Comparison of ENCODE assay signal across 8 mouse cellular contexts in the genomic region with DNA sequence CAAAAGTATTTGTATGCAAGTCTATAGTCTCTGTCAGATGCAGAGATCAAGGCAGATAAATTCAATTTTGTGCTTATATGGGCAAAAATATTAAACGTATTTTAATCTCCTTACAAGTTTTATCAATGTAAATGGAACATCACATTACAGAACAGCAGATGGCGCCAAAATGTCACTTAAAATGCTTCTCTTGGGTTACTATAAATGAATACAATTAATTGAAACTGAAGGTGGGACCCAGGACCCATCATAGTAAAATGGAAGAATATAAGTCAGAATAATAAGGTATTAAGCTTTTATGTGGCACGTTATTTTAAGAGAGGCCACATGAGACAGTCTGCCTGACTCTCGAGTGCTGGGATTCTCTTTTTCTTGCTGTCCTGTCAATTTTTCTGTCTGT. TPM values are rescaled to one million over a fixed set of nuclear protein-coding genes. Genes with fewer than 3 reads are reported as not detected.
DNase-seq lines count a peak whose midpoint lies in the region; ATAC-seq and TF ChIP-seq lines count a peak whose summit lies in the region.

No protein-coding gene starts in this region.

- no peak overlapping the region for H3K27ac ChIP-seq in forebrain, embryonic 13.5 days
- H3K27ac ChIP-seq in forebrain, embryonic 15.5 days (replicated peaks), result no peak overlapping the region
- H3K27ac ChIP-seq in midbrain, embryonic 14.5 days (replicated peaks; ENCODE audit: low read depth, low read length), result no peak overlapping the region
- H3K27ac ChIP-seq in midbrain, embryonic 10.5 days (replicated peaks), result no peak overlapping the region

- no peaks in the 10 kb centered on the region for H3K27me3 ChIP-seq in forebrain, embryonic 13.5 days
- no peaks in the 10 kb centered on the region for H3K27me3 ChIP-seq in forebrain, embryonic 15.5 days
- no peaks in the 10 kb centered on the region for H3K27me3 ChIP-seq in midbrain, embryonic 14.5 days (ENCODE audit: control insufficient read depth, insufficient read depth, low read length)
- H3K27me3 ChIP-seq in midbrain, embryonic 10.5 days (ENCODE audit: low read depth, poor library complexity, severe bottlenecking), result no peaks in the 10 kb centered on the region

- TF ChIP-seq CTCF in lung, adult 2 months (IDR thresholded peaks at IDR 0.05; ENCODE audit: insufficient read depth, low read length), result peak; percentile 33; the same call in 1 of the 2 replicates

- no peaks in the 10 kb centered on the region for H3K36me3 ChIP-seq in forebrain, embryonic 13.5 days (ENCODE audit: poor library complexity, severe bottlenecking)
- H3K36me3 ChIP-seq in forebrain, embryonic 15.5 days, result no peaks in the 10 kb centered on the region
- H3K36me3 ChIP-seq in midbrain, embryonic 14.5 days (ENCODE audit: control insufficient read depth, insufficient read depth, low read length), result no peaks in the 10 kb centered on the region
- no peaks in the 10 kb centered on the region for H3K36me3 ChIP-seq in midbrain, embryonic 10.5 days

- no peak overlapping the region for H3K4me3 ChIP-seq in forebrain, embryonic 13.5 days
- H3K4me3 ChIP-seq in forebrain, embryonic 15.5 days, result no peak overlapping the region
- H3K4me3 ChIP-seq in midbrain, embryonic 14.5 days (replicated peaks; ENCODE audit: low read depth, low read length), result no peak overlapping the region
- H3K4me3 ChIP-seq in midbrain, embryonic 10.5 days, result no peak overlapping the region
- H3K4me3 ChIP-seq in lung, adult 2 months (replicated peaks; ENCODE audit: extremely low read depth, low read depth, low read length), result no peak overlapping the region

- 0 out of 2 replicates have a peak, but pooled peaks cover 11% of the 10 kb centered on the region for H3K4me1 ChIP-seq in forebrain, embryonic 13.5 days
- peaks cover 13% of the 10 kb centered on the region for H3K4me1 ChIP-seq in forebrain, embryonic 15.5 days
- no peaks in the 10 kb centered on the region for H3K4me1 ChIP-seq in midbrain, embryonic 14.5 days (ENCODE audit: control insufficient read depth, insufficient read depth, low read length)
- peaks cover 4% of the 10 kb centered on the region; the same call in 1 of the 2 replicates for H3K4me1 ChIP-seq in midbrain, embryonic 10.5 days
- H3K4me1 ChIP-seq in lung, adult 2 months (ENCODE audit: control insufficient read depth, insufficient read depth, low read length), result peaks cover 3% of the 10 kb centered on the region

- H3K9ac ChIP-seq in forebrain, embryonic 13.5 days, result no peak overlapping the region
- H3K9ac ChIP-seq in forebrain, embryonic 15.5 days (replicated peaks), result no peak overlapping the region
- no peak overlapping the region for H3K9ac ChIP-seq in midbrain, embryonic 14.5 days (replicated peaks; ENCODE audit: low read length)

- DNase-seq in midbrain, embryonic 14.5 days, result peak; percentile 90
- no peak for DNase-seq in midbrain, embryonic 10.5 days (ENCODE audit: low spot score)
- DNase-seq in adrenal gland, postnatal 10 days, result peak; percentile 60
- peak; percentile 19 for DNase-seq in gastrocnemius, postnatal 14 days
- no peak for DNase-seq in lung, adult 2 months
- peak; percentile 77 for DNase-seq in thymus, postnatal 0 days (ENCODE audit: low spot score)

- peak; percentile 39; the same call in 1 of the 2 replicates for ATAC-seq in forebrain, embryonic 13.5 days
- ATAC-seq in forebrain, embryonic 15.5 days (replicated peaks), result no peak; the same call in 1 of the 2 replicates
- ATAC-seq in midbrain, embryonic 14.5 days (ENCODE audit: low FRiP score, low TSS enrichment), result no peak

- intact Hi-C loops in gastrocnemius, postnatal 14 days (cut with DNase I; ENCODE audit: low total_unique reads), result no loop called here

- no peak for TF ChIP-seq POLR2A in lung, adult 2 months (IDR thresholded peaks at IDR 0.05; ENCODE audit: borderline replicate concordance, extremely low read depth, low read depth, low read length)

- WGBS in forebrain, embryonic 13.5 days, result 44% methylated on average over 4 of the region's 4 CpGs
- WGBS in forebrain, embryonic 15.5 days, result 39% methylated on average over 4 of the region's 4 CpGs
- WGBS in midbrain, embryonic 14.5 days, result 34% methylated on average over 4 of the region's 4 CpGs
- 60% methylated on average over 4 of the region's 4 CpGs for WGBS in midbrain, embryonic 10.5 days
- 26% methylated on average over 4 of the region's 4 CpGs for WGBS in lung, adult 2 months

- H3K4me2 ChIP-seq in forebrain, embryonic 13.5 days, result no peak overlapping the region
- H3K4me2 ChIP-seq in forebrain, embryonic 15.5 days (replicated peaks), result no peak overlapping the region
- H3K4me2 ChIP-seq in midbrain, embryonic 14.5 days (ENCODE audit: low read length), result no peak overlapping the region

- H3K9me3 ChIP-seq in forebrain, embryonic 13.5 days (replicated peaks), result no peaks in the 10 kb centered on the region
- no peaks in the 10 kb centered on the region for H3K9me3 ChIP-seq in forebrain, embryonic 15.5 days
- no peaks in the 10 kb centered on the region for H3K9me3 ChIP-seq in midbrain, embryonic 14.5 days (ENCODE audit: control insufficient read depth, low read length)
- H3K9me3 ChIP-seq in midbrain, embryonic 10.5 days (replicated peaks), result no peaks in the 10 kb centered on the region

RNA-seq across cellular contexts. Expression of a gene that starts 39.9 kb away (rescaled TPM):
- 28.0 and 28.6 TPM in 2 replicates for polyA plus RNA-seq in forebrain, embryonic 13.5 days (2015; fragmentation: Nextera tagmentation; extraction: Ambion mirVana)
- polyA plus RNA-seq in forebrain, embryonic 15.5 days (2015; fragmentation: Nextera tagmentation; extraction: Ambion mirVana), result 35.8 and 35.9 TPM in 2 replicates
- polyA plus RNA-seq in midbrain, embryonic 14.5 days (2014; fragmentation: Nextera tagmentation; extraction: Ambion mirVana), result 51.3 and 53.9 TPM in 2 replicates
- 17.5 and 18.7 TPM in 2 replicates for polyA plus RNA-seq in midbrain, embryonic 10.5 days (2016; fragmentation: Nextera tagmentation; extraction: Ambion mirVana)
- total RNA-seq in adrenal gland, postnatal 10 days (2021), result 10 to 100 TPM; 52.9 to 63.0 TPM
- total RNA-seq in gastrocnemius, postnatal 14 days (2021), result 10 to 100 TPM; 32.3 to 33.7 TPM
- 17.9 and 37.7 TPM in 2 replicates for polyA plus RNA-seq in lung, adult 2 months (2012; rRNA removed)
- polyA plus RNA-seq in thymus, postnatal 0 days (2015; fragmentation: Nextera tagmentation; extraction: Ambion mirVana), result 11.9 and 16.8 TPM in 2 replicates

RNA-seq across cellular contexts. Expression of a gene that starts 50.4 kb away (rescaled TPM):
- 52.6 and 58.7 TPM in 2 replicates for polyA plus RNA-seq in forebrain, embryonic 13.5 days (2015; fragmentation: Nextera tagmentation; extraction: Ambion mirVana)
- 42.7 and 43.0 TPM in 2 replicates for polyA plus RNA-seq in forebrain, embryonic 15.5 days (2015; fragmentation: Nextera tagmentation; extraction: Ambion mirVana)
- polyA plus RNA-seq in midbrain, embryonic 14.5 days (2014; fragmentation: Nextera tagmentation; extraction: Ambion mirVana), result 25.0 and 35.8 TPM in 2 replicates
- 91.3 and 95.8 TPM in 2 replicates for polyA plus RNA-seq in midbrain, embryonic 10.5 days (2016; fragmentation: Nextera tagmentation; extraction: Ambion mirVana)
- 10 to 100 TPM; 18.9 to 23.8 TPM for total RNA-seq in adrenal gland, postnatal 10 days (2021)
- 1 to 10 TPM; 4.1 to 5.0 TPM for total RNA-seq in gastrocnemius, postnatal 14 days (2021)
- polyA plus RNA-seq in lung, adult 2 months (2012; rRNA removed), result 2.0 and 3.2 TPM in 2 replicates
- polyA plus RNA-seq in thymus, postnatal 0 days (2015; fragmentation: Nextera tagmentation; extraction: Ambion mirVana), result 72.2 and 73.6 TPM in 2 replicates

Comparison
In these comparisons a context has a peak if more than half of its experiments do, and no peak if none do; other contexts are left out.
1. DNase-seq: peak in midbrain, embryonic 14.5 days (single experiment), adrenal gland, postnatal 10 days (single experiment), gastrocnemius, postnatal 14 days (single experiment) and thymus, postnatal 0 days (single experiment); none in midbrain, embryonic 10.5 days (single experiment) and lung, adult 2 months (single experiment).